In genomic region chr9:108296453-108297355, GRCm38 (mm10) we compare ENCODE assay signal across 8 mouse cellular contexts. TPM values are rescaled to one million over a fixed set of nuclear protein-coding genes. Genes with fewer than 3 reads are reported as not detected.
DNase-seq lines count a peak whose midpoint lies in the region; ATAC-seq lines count a peak whose summit lies in the region.

Gene Amt, plus strand, starts transcription at chr9:108296853.

- no peak within 1 kb of the TSS for H3K9ac ChIP-seq in embryonic facial prominence, embryonic 14.5 days (ENCODE audit: low read depth, low read length)
- H3K9ac ChIP-seq in neural tube, embryonic 13.5 days: peak within 1 kb of the TSS; percentile 55

- WGBS in embryonic facial prominence, embryonic 14.5 days: 20% methylated on average over 18 of the region's 18 CpGs
- 18% methylated on average over 18 of the region's 18 CpGs for WGBS in neural tube, embryonic 13.5 days

- H3K4me2 ChIP-seq in embryonic facial prominence, embryonic 14.5 days (ENCODE audit: low read depth, low read length): peak within 1 kb of the TSS; percentile 33; the same call in 1 of the 2 replicates
- peak within 1 kb of the TSS; percentile 44 for H3K4me2 ChIP-seq in neural tube, embryonic 13.5 days

- peak; percentile 84 for ATAC-seq in embryonic facial prominence, embryonic 14.5 days (ENCODE audit: low read depth)
- ATAC-seq in neural tube, embryonic 13.5 days (ENCODE audit: low read depth): peak; percentile 58; the same call in 1 of the 2 replicates

- DNase-seq in adrenal gland, adult 2 months: peak; percentile 13
- no peak for DNase-seq in adrenal gland, postnatal 4 days (ENCODE audit: low spot score in 2 of 2)
- peak; percentile 98 for DNase-seq in ES-CJ7 (ENCODE audit: low read depth, low spot score)
- DNase-seq in embryonic facial prominence, embryonic 14.5 days (ENCODE audit: low spot score): peak; percentile 70
- DNase-seq in kidney, adult 18-20 months: peak; percentile 85
- DNase-seq in liver: peak; percentile 34
- DNase-seq in adrenal gland, postnatal 25 days: no peak

- peak within 1 kb of the TSS; percentile 19 for H3K4me3 ChIP-seq in embryonic facial prominence, embryonic 14.5 days (ENCODE audit: low read depth, low read length)
- H3K4me3 ChIP-seq in neural tube, embryonic 13.5 days: peak within 1 kb of the TSS; percentile 25

- no peaks in the 10 kb centered on the region for H3K27me3 ChIP-seq in embryonic facial prominence, embryonic 14.5 days (replicated peaks; ENCODE audit: control insufficient read depth, insufficient read depth, low read length)
- no peaks in the 10 kb centered on the region for H3K27me3 ChIP-seq in neural tube, embryonic 13.5 days

- no peaks in the 10 kb centered on the region for H3K9me3 ChIP-seq in embryonic facial prominence, embryonic 14.5 days (ENCODE audit: control insufficient read depth, low read length)
- H3K9me3 ChIP-seq in neural tube, embryonic 13.5 days: no peaks in the 10 kb centered on the region

- no peak within 1 kb of the TSS; the same call in 1 of the 2 replicates for H3K27ac ChIP-seq in embryonic facial prominence, embryonic 14.5 days (replicated peaks; ENCODE audit: low read depth, low read length)
- peak within 1 kb of the TSS; percentile 15 for H3K27ac ChIP-seq in neural tube, embryonic 13.5 days (replicated peaks)

- no peaks in the 10 kb centered on the region for H3K4me1 ChIP-seq in embryonic facial prominence, embryonic 14.5 days (ENCODE audit: control insufficient read depth, insufficient read depth, low read length)
- H3K4me1 ChIP-seq in neural tube, embryonic 13.5 days (replicated peaks): peaks cover 18% of the 10 kb centered on the region

- H3K36me3 ChIP-seq in embryonic facial prominence, embryonic 14.5 days (ENCODE audit: control insufficient read depth, insufficient read depth, low read length): peaks cover 23% of the 10 kb centered on the region; the same call in 1 of the 2 replicates
- H3K36me3 ChIP-seq in neural tube, embryonic 13.5 days: peaks cover 55% of the 10 kb centered on the region

RNA-seq across cellular contexts. Expression of gene Amt, which starts in this region (rescaled TPM):
- total RNA-seq in adrenal gland, adult 2 months (2021): 1 to 10 TPM; 3.3 to 5.5 TPM
- polyA plus RNA-seq in adrenal gland, adult 2 months (2012; rRNA removed): 2.2 and 2.6 TPM in 2 replicates
- 10 to 100 TPM in 1 of 2 experiments, 1 to 10 TPM in 1; 9.5 to 10.8 TPM for total RNA-seq in adrenal gland, postnatal 4 days (2021)
- 6.1 and 6.2 TPM in 2 replicates for polyA plus RNA-seq in embryonic facial prominence, embryonic 14.5 days (2014; fragmentation: Nextera tagmentation; extraction: Ambion mirVana)
- 29.1 and 30.6 TPM in 2 replicates for polyA plus RNA-seq in neural tube, embryonic 13.5 days (2015; fragmentation: Nextera tagmentation; extraction: Ambion mirVana)
- total RNA-seq in adrenal gland, postnatal 25 days (2021): 5.2 and 7.0 TPM in 2 replicates

Comparison
In these comparisons a context has a peak if more than half of its experiments do, and no peak if none do; other contexts are left out.
1. DNase-seq: peak in adrenal gland, adult 2 months (single experiment), ES-CJ7 (single experiment), embryonic facial prominence, embryonic 14.5 days (single experiment), kidney, adult 18-20 months (single experiment) and liver (single experiment); none in adrenal gland, postnatal 4 days (0 of 2) and adrenal gland, postnatal 25 days (single experiment).